8 mouse cellular contexts compared by ENCODE assay signal in genomic region chr12:54656039-54656395, GRCm38 (mm10). TPM values are rescaled to one million over a fixed set of nuclear protein-coding genes. Genes with fewer than 3 reads are reported as not detected.
DNase-seq lines count a peak whose midpoint lies in the region; ATAC-seq and TF ChIP-seq lines count a peak whose summit lies in the region.

No protein-coding gene starts in this region.

- TF ChIP-seq CTCF in kidney, adult 2 months (conservative IDR thresholded peaks at IDR 0.05; ENCODE audit: insufficient read depth, insufficient read length, low read depth, low read length), result no peak
- TF ChIP-seq CTCF in G1E (IDR thresholded peaks at IDR 0.05; ENCODE audit: low read depth, low read length), result no peak

- no peaks in the 10 kb centered on the region for H3K36me3 ChIP-seq in kidney, adult 2 months (ENCODE audit: control insufficient read depth, insufficient read depth, low read length)
- peaks cover 23% of the 10 kb centered on the region for H3K36me3 ChIP-seq in G1E (replicated peaks)
- no peaks in the 10 kb centered on the region for H3K36me3 ChIP-seq in forebrain, embryonic 11.5 days (ENCODE audit: control insufficient read depth, insufficient read depth, low read length)
- no peaks in the 10 kb centered on the region for H3K36me3 ChIP-seq in liver, embryonic 11.5 days (ENCODE audit: control insufficient read depth, insufficient read depth, low read length)

- no peak for DNase-seq in kidney, adult 2 months
- no peak for DNase-seq in kidney, adult 18-20 months
- DNase-seq in G1E (ENCODE audit: low spot score), result peak; percentile 53
- DNase-seq in forebrain, embryonic 11.5 days (ENCODE audit: low spot score), result no peak
- DNase-seq in liver, embryonic 11.5 days (ENCODE audit: low spot score), result no peak
- no peak for DNase-seq in adrenal gland, adult 2 months
- DNase-seq in adrenal gland, postnatal 14 days, result no peak
- DNase-seq in thymus, adult 18-20 months, result no peak

- H3K4me3 ChIP-seq in kidney, adult 2 months (ENCODE audit: insufficient read depth, low read depth, low read length), result peak overlapping the region; percentile 94
- H3K4me3 ChIP-seq in G1E (ENCODE audit: low read depth, low read length), result peak overlapping the region; percentile 82
- peak overlapping the region; percentile 64 for H3K4me3 ChIP-seq in forebrain, embryonic 11.5 days (ENCODE audit: low read depth, low read length)
- H3K4me3 ChIP-seq in liver, embryonic 11.5 days (ENCODE audit: low read depth, low read length), result peak overlapping the region; percentile 64

- peak; percentile 1; the same call in 1 of the 2 replicates for ATAC-seq in G1E (ENCODE audit: extremely low read depth, insufficient number of reproducible peaks, low FRiP score, poor library complexity, severe bottlenecking)
- ATAC-seq in forebrain, embryonic 11.5 days (replicated peaks; ENCODE audit: low FRiP score), result peak; percentile 64
- peak; percentile 30 for ATAC-seq in liver, embryonic 11.5 days (replicated peaks; ENCODE audit: low FRiP score)

- H3K9ac ChIP-seq in forebrain, embryonic 11.5 days (ENCODE audit: low read length), result peak overlapping the region; percentile 77
- peak overlapping the region; percentile 73 for H3K9ac ChIP-seq in liver, embryonic 11.5 days (ENCODE audit: low read depth, low read length)

- peaks cover 17% of the 10 kb centered on the region; the same call in 1 of the 2 replicates for H3K4me1 ChIP-seq in kidney, adult 2 months (ENCODE audit: control insufficient read depth, insufficient read depth, low read length)
- H3K4me1 ChIP-seq in G1E (ENCODE audit: insufficient read depth, low read depth, low read length), result peaks cover 50% of the 10 kb centered on the region
- H3K4me1 ChIP-seq in forebrain, embryonic 11.5 days (replicated peaks; ENCODE audit: control insufficient read depth, insufficient read depth, low read length), result peaks cover 3% of the 10 kb centered on the region; the same call in 1 of the 2 replicates
- peaks cover 19% of the 10 kb centered on the region for H3K4me1 ChIP-seq in liver, embryonic 11.5 days (replicated peaks; ENCODE audit: control insufficient read depth, insufficient read depth, low read length)

- no peaks in the 10 kb centered on the region for H3K9me3 ChIP-seq in G1E (replicated peaks)
- H3K9me3 ChIP-seq in forebrain, embryonic 11.5 days (ENCODE audit: control insufficient read depth, low read length), result no peaks in the 10 kb centered on the region
- H3K9me3 ChIP-seq in liver, embryonic 11.5 days (ENCODE audit: control insufficient read depth, low read length), result no peaks in the 10 kb centered on the region

- TF ChIP-seq POLR2A in kidney, adult 2 months (IDR thresholded peaks at IDR 0.05; ENCODE audit: low read depth, low read length), result no peak

- under 1% methylated on average over 22 of the region's 22 CpGs for WGBS in kidney, adult 2 months
- under 1% methylated on average over 22 of the region's 22 CpGs for WGBS in forebrain, embryonic 11.5 days
- under 1% methylated on average over 22 of the region's 22 CpGs for WGBS in liver, embryonic 11.5 days

- no peaks in the 10 kb centered on the region for H3K27me3 ChIP-seq in kidney, adult 2 months (replicated peaks; ENCODE audit: control insufficient read depth, insufficient read depth, low read length)
- H3K27me3 ChIP-seq in G1E (ENCODE audit: insufficient read depth, low read length), result no peaks in the 10 kb centered on the region
- no peaks in the 10 kb centered on the region for H3K27me3 ChIP-seq in forebrain, embryonic 11.5 days (ENCODE audit: control insufficient read depth, insufficient read depth, low read length)
- H3K27me3 ChIP-seq in liver, embryonic 11.5 days (replicated peaks; ENCODE audit: control insufficient read depth, insufficient read depth, low read length), result no peaks in the 10 kb centered on the region

- peak overlapping the region; percentile 91 for H3K27ac ChIP-seq in kidney, adult 2 months (ENCODE audit: insufficient read depth, low read depth, low read length)
- peak overlapping the region; percentile 70 for H3K27ac ChIP-seq in forebrain, embryonic 11.5 days (ENCODE audit: low read depth, low read length)
- H3K27ac ChIP-seq in liver, embryonic 11.5 days (ENCODE audit: low read depth, low read length), result peak overlapping the region; percentile 74

- peak overlapping the region; percentile 81 for H3K4me2 ChIP-seq in forebrain, embryonic 11.5 days (ENCODE audit: low read depth, low read length, severe bottlenecking)
- H3K4me2 ChIP-seq in liver, embryonic 11.5 days, result peak overlapping the region; percentile 60

RNA-seq across cellular contexts. Expression of gene Sptssa, which starts 0.4 kb away (rescaled TPM):
- 70.5 and 80.1 TPM in 2 replicates for polyA plus RNA-seq in kidney, adult 2 months (2012; rRNA removed)
- total RNA-seq in G1E (2014; fragmentation: Nextera tagmentation) (50.6 and 51.8 TPM in 2 replicates), G1E (2017) (288 and 294 TPM in 2 replicates)
- 20.1 and 24.3 TPM in 2 replicates for polyA plus RNA-seq in G1E (2012)
- polyA plus RNA-seq in forebrain, embryonic 11.5 days (2014; fragmentation: Nextera tagmentation; extraction: Ambion mirVana), result 170 and 179 TPM in 2 replicates
- polyA plus RNA-seq in liver, embryonic 11.5 days (2014; fragmentation: Nextera tagmentation; extraction: Ambion mirVana), result 95.8 and 99.8 TPM in 2 replicates
- 10 to 100 TPM; 54.6 to 90.1 TPM for total RNA-seq in adrenal gland, adult 2 months (2021)
- 119 and 138 TPM in 2 replicates for polyA plus RNA-seq in adrenal gland, adult 2 months (2012; rRNA removed)
- total RNA-seq in adrenal gland, postnatal 14 days (2021), result 68.4 and 75.3 TPM in 2 replicates

RNA-seq across cellular contexts. Expression of gene Eapp, which starts 39.7 kb away (rescaled TPM):
- polyA plus RNA-seq in kidney, adult 2 months (2012; rRNA removed), result 9.1 and 21.0 TPM in 2 replicates
- total RNA-seq in G1E (2014; fragmentation: Nextera tagmentation) (53.2 and 70.6 TPM in 2 replicates), G1E (2017) (84.9 and 106 TPM in 2 replicates)
- 59.6 and 98.9 TPM in 2 replicates for polyA plus RNA-seq in G1E (2012)
- polyA plus RNA-seq in forebrain, embryonic 11.5 days (2014; fragmentation: Nextera tagmentation; extraction: Ambion mirVana), result 76.1 and 78.4 TPM in 2 replicates
- 59.9 and 68.4 TPM in 2 replicates for polyA plus RNA-seq in liver, embryonic 11.5 days (2014; fragmentation: Nextera tagmentation; extraction: Ambion mirVana)
- total RNA-seq in adrenal gland, adult 2 months (2021), result 10 to 100 TPM; 38.5 to 43.3 TPM
- 12.4 and 18.7 TPM in 2 replicates for polyA plus RNA-seq in adrenal gland, adult 2 months (2012; rRNA removed)
- 35.0 and 37.9 TPM in 2 replicates for total RNA-seq in adrenal gland, postnatal 14 days (2021)

Comparison
In these comparisons a context has a peak if more than half of its experiments do, and no peak if none do; other contexts are left out.
1. ATAC-seq: peak in every context shown above with its lines; median percentile 64 in forebrain, embryonic 11.5 days; 30 in liver, embryonic 11.5 days; 1 in G1E.